Mouse (Mus musculus): ENCODE measurements at regions not wholly inside any gene's neighbourhood (a gene's known extent, or its start where the extent isn't known, plus 50 kb on each side); places are given as distances from the start of the nearest gene placed in this dataset.

GRCm38 (mm10) chr4:31421386-31421785, 542.5 kb upstream of the Map3k7 start:
- TF ChIP-seq EP300 (IDR thresholded peaks at IDR 0.05; ENCODE audit: low read depth) (no peak), CTCF (IDR thresholded peaks at IDR 0.05; ENCODE audit: low read depth) (no peak)

Data from liver, postnatal 0 days (tissue).